Mouse (Mus musculus): ENCODE results near the gene Fam92b.

Gene Fam92b

DNA sequence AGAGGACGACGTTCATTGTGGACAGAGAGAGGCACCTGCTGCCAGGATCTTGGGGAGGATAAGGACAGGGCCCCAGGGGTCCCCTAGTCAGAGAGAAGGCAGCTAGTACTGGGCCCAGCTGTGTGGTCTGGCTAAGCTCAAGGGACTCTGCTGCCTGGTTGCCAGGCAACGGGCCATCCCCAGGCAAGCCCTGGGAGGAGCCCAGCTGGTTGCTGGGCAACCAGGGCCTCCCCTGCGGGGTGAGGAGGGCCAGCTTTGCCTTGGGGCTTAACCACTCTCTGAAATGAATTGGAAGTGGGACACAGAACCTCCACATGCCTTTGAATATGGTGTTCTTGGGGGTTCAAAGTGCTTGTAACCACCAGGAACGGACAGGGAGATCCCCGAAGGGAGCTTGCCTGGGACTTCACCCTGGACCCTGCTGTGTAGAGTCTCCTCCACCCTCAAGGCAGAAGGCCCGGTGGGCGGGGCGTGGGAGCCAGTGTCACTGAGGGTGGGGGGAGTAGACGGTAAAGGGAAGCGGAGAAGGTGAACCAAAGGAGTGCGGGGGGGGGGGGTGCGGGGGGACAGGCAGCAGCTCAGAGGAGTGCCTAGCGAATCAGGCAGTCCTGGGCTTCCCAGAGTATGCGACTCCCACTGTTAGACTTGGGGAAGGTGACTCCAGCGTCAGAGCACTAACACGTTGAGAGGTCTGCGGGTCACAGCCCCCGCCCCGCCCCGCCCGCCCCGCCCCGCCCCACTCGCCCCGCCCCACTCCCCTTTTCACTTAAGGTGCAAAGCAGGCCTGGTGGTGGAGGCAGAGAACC is at the start of gene Fam92b:
Fam92b (minus strand) TSS at position 149 of the 806 bp plus-strand sequence.
- peak; percentile 67 for DNase-seq (ENCODE audit: low read depth, low spot score)

DNA sequence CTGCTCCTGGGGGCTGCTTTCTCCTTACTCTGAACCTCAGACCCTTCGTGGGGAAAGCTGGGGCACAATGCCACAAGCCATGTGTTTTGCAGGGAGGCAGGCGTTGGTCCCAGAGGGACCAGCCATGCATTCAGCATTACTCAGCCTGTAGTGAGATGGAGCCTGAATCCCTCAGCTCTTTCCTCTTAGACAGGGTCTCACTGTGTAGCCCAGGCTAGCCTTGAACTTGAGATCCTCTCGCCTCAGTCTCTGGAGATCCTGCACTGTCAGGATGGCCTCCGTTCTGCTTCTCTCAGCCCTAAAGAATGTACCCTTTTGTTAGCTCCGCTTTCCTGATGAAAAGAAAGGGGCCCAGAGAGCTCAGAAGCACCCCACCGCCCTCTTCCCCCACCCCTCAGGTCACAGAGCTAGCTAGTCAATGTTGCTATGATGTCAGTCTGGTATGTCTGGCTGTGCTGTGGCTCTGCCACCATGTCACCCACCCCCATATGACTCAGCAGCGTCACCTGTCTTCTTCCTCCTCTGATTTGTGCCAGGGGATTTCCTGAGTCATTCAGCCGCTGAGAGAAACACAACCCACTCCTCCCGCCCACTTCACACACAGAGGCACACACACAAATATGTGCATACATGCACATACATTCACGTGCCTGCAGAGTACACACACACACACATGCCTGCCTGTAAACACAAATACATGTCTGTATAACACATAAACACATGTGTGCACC is 48.3 kb upstream of the Fam92b start:
- DNase-seq (ENCODE audit: low read depth, low spot score), result no peak

DNA sequence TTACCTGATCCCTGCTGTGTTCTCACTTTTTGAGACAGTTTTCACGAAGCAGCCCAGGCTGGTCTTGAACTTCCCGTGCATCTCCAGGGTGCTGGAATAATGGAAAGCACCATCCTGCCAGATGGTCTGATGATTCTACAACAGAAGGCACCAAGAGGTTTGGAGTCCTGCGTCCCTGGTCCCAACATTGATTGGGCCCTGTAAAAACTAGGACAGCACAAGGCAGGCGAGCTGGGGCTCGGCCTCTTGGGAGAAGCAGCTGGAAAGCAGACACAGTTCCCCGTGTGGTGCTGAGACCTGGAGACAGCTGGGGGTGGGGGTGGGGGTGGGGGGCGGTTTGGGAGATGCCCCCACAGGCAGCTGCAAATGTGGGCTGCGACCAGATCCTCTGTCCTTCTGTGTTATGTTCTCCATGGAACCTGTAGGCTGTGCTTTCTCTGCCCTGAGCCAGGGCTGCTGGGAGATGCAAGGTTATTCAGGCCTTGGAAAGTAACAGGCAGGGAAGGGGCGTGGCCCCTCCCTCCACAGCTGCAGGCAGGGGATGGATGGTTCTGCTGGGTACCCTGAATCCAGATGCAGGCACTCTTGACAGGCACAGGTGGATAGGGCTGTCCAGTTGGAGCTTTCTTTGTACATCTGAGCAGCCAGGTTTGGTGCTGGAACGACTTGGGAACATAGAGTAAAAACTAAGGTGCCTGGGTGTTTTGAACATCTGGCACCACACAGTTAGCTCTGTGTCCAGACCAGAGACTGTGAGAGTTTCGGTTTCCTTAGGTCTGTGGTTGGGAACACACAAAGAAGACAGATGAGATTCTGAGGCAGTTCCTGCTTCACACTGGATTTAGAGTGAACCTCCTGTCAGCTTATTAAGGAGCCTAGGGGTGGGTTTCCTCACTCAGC is 47.5 kb upstream of the Fam92b start:
- no peak for DNase-seq (ENCODE audit: low read depth, low spot score)

DNA sequence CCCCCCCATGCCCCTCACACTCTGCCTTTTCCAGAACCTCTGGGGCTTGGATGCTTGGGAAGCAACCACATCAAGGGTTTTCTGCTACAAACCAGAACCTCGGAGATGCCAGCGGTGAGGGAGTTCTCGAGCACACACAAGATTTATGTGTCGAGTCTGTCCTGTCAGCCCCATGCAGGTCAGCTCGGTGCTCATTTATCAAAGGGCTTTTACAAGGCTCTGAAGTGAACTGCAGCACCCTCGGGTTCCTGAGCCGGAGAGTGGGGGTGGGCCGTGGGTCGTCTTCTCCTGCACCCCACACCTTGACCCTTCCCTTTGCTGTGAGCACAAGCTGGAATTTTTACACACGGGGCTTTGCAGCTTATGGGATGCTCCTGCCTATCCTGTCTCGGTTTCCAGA is 45.3 kb upstream of the Fam92b start:
- no peak for DNase-seq (ENCODE audit: low read depth, low spot score)

DNA sequence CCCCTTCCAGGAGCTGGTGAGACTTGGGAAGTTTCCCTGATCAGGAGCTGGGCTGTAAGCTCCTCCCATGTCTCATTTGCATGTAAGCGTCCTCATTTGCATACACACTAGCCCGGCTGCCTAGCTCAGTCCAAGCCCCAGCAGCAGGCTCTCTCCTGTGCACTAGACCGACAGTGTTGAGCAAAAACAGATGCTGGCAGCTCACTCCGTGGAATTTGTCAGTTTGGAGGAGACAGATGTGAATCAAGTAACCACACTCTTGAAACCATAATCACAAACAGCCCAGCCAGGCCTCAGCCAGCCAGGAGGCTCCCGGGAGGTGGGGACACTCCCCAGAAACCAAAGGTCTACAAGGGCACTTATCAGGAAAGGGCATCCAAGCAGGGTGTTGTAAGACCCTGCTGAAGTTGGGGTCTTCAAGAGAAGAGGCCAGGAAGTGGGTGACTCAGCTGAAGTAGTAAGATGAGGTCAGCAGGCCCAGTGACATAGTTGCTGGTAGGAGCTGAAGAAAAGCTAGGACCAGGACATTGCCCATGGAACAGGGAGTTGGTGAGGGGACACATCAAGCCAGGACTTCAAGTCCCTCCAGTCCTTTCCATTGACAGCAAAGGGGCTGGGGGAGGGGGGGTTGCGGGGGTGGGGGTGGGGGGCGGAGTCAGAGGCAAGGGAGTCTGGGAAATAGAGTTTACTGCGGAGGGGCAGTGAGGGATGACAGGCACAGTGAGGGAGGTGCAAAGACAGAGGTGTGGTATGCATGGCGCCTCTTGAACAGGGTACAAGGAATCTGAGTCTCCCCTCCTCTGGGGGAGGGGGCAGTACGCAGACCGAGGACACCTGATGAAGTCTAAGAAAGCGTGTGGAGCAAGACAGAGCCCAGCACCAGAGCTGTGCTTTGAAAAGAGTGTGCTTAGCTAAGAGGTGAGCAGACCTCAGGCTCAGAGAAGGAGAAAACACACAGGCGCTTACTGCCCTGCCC is 39.9 kb upstream of the Fam92b start:
- DNase-seq (ENCODE audit: low read depth, low spot score), result no peak

DNA sequence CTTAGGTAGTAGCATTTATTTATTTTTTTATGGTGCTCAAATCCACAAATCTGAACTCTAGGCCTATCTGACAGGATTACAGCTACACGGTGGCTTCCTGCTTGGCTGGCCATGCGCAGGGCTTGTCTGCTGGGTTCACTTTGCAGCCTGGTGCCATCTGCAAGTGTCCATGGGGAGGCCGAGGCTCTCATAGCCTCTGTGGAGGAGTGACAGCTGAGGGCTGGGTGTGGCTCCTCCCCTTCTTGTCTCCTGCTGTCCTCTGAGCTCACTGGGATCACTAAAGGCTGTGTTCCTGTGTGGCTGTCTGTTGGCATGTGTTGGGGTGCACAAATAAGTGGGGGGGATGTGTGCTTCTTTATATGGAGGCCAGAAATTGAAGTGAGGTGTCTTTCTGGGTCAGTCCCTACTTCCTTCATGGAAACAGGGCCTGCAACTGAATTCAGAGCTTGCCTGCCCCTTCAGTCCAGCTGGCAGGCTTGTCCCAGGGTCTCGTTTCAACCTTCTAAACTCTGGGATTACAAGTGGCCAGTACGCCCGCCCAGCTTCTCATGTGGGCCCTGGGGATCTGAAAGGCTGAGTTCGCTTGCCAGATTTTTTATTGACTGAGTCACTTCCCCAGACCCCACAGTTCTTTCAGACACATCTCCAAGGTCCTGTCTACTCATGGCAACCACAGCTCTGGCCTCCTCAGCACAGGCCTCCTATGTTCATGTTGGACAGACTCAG is 38.3 kb upstream of the Fam92b start:
- DNase-seq (ENCODE audit: low read depth, low spot score), result no peak

DNA sequence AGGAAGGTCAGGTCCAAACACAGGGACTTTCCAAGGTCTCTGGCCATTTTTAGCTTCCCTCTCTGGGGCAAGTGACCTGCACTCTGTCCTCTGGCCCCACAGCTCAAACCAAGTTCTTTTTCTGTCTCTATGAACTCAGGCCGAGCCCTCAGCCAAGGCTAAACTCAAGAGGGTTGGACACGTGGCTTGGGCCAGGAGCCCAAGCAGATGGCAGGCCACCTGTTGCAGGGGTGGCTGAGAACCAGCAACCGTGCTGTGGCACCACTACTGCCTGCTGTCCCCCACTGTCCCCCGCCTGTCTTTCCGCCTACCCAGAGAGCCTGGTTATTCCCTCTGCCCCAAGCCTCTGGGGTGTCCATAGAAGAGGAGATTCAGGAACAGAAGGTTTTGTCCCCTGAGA is 36.7 kb upstream of the Fam92b start:
- DNase-seq (ENCODE audit: low read depth, low spot score), result no peak

DNA sequence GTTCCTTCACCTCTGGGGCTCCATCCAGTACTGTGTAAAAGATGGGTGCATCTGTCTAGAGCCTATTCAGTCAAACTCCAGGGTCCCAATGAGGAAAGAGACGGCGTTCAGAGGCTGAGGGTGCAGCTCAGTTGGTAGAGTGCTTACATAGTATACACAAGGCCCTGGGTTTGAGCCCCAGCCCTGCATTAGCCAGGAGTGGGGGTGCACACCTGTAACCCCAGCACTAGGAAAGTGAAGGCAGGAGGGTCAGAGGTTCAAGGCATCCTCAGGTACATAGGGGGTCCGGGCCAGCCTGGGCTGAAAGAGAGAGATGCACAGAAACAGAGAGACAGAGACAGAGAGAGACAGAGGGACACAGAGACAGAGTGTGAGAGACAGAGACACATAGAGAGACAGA is 36.0 kb upstream of the Fam92b start:
- DNase-seq (ENCODE audit: low read depth, low spot score), result no peak

DNA sequence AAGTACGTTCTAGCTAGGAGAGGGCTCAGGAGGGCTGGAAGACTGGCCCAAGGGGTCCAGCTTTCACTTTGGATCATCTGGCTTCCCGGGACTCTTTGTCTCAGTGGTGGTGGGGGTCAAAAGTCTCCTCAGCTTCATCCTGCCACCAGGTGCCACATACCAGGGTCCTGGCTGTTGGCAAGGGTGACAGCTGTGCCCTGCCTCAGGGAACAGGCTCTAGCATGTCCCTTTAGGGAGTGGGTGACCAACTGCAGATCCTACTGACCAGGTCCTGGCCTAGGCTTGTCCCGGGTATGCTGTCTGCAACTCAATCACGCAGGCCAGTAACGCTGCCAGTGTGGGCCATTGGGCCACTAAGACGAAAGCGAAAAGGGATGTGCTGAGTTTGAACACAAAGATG is 35.3 kb upstream of the Fam92b start:
- DNase-seq (ENCODE audit: low read depth, low spot score), result no peak

DNA sequence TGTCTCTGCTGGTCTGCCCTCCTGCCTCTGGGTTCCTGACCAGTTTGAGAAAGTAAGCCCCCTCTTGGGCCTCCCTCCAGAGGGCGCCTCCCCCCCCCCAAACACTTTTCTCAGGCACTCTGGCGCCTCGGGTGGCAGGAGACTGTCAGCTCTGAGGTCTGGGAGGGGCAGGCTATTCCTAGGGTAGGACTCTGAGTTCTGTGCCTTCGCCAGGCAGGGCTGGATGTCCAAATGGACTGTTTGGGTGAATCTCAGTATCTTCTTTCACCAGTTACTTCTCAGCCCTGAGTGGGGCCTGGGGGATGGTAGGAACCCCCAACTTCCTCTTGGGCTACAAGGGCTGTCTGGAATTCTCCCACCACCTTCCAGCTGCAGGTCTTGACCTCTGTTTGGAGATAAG is 34.1 kb upstream of the Fam92b start:
- no peak for DNase-seq (ENCODE audit: low read depth, low spot score)

DNA sequence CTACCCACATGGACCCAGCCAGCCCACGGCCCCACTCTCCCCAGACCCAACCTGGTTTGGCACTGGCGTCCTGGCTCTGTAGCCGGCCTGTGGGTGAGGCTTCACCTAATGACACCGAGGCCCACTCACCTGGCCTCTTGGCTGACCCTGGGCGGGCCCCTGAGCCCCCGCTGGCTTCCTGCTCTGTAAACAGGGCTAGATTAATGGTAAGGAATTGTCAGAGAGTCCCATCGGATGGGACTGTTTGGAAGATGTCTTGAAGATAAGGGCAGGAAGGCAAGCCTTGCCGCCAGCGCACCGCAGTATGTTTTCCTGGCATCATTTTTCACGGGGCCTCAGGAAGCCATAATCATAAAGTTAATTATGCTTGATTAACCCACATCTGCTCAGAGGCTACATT is 30.8 kb upstream of the Fam92b start:
- no peak for DNase-seq (ENCODE audit: low read depth, low spot score)

DNA sequence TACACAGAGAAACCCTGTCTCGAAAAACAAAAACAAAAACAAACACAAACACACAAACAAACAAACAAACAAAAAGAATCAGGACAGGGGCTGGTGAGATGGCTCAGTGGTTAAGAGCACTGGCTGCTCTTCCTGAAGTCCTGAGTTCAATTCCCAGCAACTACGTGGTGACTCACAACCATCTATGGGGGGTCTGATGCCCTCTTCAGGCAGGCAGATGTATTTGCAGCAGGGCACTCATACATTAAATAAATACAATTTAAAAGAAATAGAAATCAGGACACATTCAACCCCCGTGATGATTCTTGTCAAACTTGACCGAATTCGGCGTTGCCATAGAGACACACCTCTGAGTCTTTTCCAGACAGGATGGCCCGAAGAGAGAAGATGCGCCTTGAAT is 30.1 kb upstream of the Fam92b start:
- no peak for DNase-seq (ENCODE audit: low read depth, low spot score)

DNA sequence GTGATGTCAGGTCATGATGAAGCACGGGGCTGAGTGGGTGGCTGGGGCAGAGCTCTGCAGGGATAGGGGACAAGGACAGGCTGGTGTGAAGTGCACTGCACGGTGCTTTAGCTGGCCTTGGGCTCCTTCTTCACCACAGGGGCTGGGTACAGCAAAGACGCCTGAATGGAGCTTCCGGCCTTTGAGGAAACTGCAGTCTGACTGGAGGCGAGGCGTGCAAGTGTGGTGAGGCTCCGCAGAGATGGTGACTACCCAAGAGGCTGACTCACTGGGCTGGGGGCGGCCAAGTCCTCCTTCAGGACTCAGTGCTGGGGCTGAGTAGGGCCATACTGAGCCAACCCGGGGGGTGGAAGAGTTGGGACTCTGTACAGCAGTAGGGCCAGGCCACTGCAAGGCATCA is 28.6 kb upstream of the Fam92b start:
- no peak for DNase-seq (ENCODE audit: low read depth, low spot score)

DNA sequence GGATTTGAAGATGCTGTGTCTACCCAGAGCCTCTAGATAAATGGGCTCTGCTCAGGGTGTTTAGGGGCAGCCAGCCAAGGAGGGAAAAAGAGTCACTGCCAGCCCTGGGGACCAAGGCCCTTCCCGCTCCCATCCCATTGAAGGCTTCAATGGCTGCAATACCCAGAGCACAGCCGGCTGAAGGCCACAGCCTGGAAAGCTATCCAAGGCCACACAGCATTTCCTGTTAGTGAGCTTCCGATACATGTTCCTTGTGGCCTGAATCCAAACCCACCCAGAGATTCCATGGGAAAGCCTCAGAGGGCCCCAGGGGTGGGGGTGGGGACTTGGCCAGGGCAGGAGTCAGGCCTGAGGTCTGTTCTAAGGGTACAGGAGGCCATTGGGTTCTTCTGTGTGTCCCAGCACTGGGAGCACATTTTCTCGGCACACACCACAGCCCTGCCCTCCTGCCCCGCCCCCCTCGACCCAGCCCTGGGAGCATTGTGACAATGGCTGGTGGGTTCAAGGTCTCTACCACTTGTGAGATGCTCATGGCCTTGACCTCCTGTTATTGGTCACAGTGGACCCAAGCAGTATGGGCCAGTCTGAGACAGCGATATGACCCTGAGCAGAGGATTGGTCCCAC is 27.6 kb upstream of the Fam92b start:
- DNase-seq (ENCODE audit: low read depth, low spot score), result no peak

DNA sequence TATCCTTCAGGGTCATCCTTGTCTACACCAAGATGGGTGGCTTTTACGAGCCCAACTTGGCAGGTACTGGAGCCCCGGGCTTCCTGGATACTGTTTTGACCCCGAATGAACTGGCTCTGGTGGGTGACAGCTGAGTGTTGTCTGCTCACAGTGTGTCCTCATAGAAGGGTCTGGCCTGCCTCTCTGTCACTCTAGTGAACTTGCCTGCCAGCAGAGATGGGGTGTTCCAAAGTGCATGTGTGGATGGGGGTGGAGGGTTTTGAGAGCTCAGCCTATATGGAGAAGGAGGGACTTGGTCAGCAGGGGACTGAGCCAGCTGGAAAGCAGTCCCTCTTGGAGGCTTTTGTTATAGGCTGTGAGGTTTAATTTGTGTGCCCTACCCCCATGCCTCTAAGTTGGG is 25.3 kb upstream of the Fam92b start:
- no peak for DNase-seq (ENCODE audit: low read depth, low spot score)

DNA sequence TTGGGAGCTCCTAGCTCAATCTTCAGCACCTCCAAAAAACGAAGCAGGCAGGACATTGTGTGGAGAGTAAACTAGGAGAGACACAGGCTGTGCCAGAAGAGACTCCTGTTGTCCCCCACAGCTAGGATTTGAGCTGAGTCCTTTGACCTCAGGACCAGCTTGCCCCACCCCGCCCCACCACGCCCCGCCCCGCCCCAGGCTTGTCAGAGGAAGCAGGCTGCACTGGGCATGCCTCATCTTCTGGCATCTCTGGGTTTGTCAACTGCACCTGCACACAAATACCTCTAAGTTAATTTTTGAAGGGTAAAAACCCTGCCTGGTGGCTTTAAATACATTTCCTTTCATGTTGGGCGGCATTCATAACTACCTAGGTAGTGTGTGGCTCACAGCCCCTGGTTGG is 24.1 kb upstream of the Fam92b start:
- no peak for DNase-seq (ENCODE audit: low read depth, low spot score)

DNA sequence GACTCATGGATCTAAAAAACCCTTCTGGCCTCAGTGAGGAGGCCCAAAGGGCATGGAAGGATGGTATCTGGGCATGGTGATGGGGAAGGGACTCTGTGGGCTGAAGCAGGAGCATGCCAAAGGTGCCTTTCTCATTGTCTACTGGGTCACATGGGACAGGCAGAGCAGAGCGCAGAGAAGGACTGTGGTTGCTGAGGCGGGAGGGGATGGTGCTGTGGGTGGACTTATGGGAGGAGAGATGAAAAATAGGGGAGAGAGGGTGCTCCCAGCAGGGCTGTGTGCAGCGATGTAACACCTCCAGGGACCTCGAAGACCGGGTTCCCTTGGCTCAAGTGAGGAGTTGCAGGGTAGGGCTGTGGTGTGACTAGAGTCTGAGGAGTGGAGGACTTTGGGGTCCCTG is 14.9 kb upstream of the Fam92b start:
- DNase-seq (ENCODE audit: low read depth, low spot score), result no peak

DNA sequence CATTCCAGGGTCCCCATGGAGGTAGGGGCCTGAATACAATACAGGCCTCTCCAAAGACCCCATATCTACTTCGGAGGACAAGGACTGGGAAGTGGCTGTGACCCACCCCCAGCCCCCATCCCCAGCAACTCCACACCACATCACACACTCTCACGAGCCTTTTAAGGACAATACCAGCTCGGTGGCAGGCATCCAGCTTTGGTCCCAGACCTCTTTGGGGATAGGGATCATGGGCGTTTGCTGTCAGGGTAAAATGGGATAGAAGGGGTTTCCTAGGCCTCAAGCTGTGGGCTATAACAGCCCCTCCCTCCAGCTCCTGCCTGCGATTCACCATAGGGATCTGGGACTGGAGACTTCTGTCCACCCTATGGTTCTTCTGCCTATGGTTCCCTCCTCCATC is 14.4 kb upstream of the Fam92b start:
- DNase-seq (ENCODE audit: low read depth, low spot score), result no peak

DNA sequence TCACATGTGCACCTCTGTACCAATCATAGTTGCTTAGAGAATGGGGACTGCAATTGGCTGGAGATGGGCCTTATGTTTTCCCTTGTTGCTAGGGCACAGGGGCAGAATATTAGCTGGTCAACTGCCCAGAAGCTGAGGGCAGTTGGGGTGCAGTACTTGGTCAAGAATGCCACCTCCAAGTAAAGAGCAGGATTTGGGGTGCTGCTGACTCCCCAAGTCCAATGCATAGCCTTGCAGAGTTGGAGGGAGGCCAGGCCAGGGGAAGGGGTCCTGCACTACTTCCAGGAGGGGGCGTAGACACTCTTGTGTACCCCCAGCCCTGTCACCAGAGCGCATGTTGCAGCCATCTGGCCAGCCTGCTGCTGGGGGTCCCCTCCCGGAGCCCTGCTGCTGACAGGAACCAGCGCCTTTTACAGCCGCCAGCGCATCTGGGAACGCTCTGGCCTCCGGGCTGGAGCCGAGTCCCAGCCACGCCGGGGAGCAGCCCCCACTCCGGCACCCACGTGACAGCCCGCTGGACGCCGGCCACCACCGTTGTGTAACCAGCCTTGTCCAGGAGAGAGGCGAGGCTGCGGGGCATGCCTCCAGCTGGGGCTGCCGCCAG is 13.6 kb upstream of the Fam92b start:
- DNase-seq (ENCODE audit: low read depth, low spot score), result peak; percentile 36

Data from brain, embryonic 18.5 days (tissue).